Mouse (Mus musculus) midbrain, embryonic 12.5 days (tissue): ENCODE data around the gene Alx3. TPM values are rescaled to one million over a fixed set of nuclear protein-coding genes. Genes with fewer than 3 reads are reported as not detected.

Experiments used
- ATAC-seq: fragments of 200-750 bp; cut with Nextera tagmentation; 2 replicates; pipeline ENCODE4 v1.8.0; 2017; ENCODE audit warnings: low read depth, moderate TSS enrichment, moderate library complexity; ENCODE audit not compliant: low FRiP score
- H3K27ac ChIP-seq: fragments of 300-500 bp; sonication (generic); replicated peaks from 2 replicates; pipeline ENCODE4 v1.5.1; 2016; ENCODE audit warnings: mild to moderate bottlenecking
- H3K27me3 ChIP-seq: fragments of 300-500 bp; sonication (generic); 2 replicates; pipeline ENCODE4 v1.6.1; 2016; ENCODE audit warnings: mild to moderate bottlenecking
- H3K36me3 ChIP-seq: fragments of 300-500 bp; sonication (generic); 2 replicates; pipeline ENCODE4 v1.6.1; 2016
- H3K4me1 ChIP-seq: fragments of 300-500 bp; sonication (generic); 2 replicates; pipeline ENCODE4 v1.6.1; 2016
- H3K4me2 ChIP-seq: fragments of 300-500 bp; sonication (generic); replicated peaks from 2 replicates; pipeline ENCODE4 v1.6.1; 2016; ENCODE audit warnings: mild to moderate bottlenecking, moderate library complexity
- H3K4me3 ChIP-seq: fragments of 300-500 bp; sonication (generic); 2 replicates; pipeline ENCODE4 v1.5.1; 2016; ENCODE audit warnings: mild to moderate bottlenecking
- H3K9ac ChIP-seq: fragments of 300-500 bp; sonication (generic); replicated peaks from 2 replicates; pipeline ENCODE4 v1.6.1; 2016; ENCODE audit warnings: mild to moderate bottlenecking, moderate library complexity
- H3K9me3 ChIP-seq: fragments of 300-500 bp; sonication (generic); 2 replicates; pipeline ENCODE4 v1.6.1; 2016; ENCODE audit warnings: mild to moderate bottlenecking
- WGBS: fragments of 180-500 bp; shearing (Covaris S2); methylation state at CpG from one replicate; pipeline ENCODE4 v1.1.7; 2016; 5-methylcytosine and 5-hydroxymethylcytosine counted together
- polyA plus RNA-seq: library from polyadenylated mRNA; unstranded; fragments of >200 nt; fragmentation: Nextera tagmentation; extraction: Ambion mirVana; gene quantifications from 2 replicates; pipeline ENCODE4 v1.2.1, GENCODE M21; 2016

The Alx3 gene
- polyA plus RNA-seq, 1 experiment from 2014 or later: 4.5 TPM

DNA sequence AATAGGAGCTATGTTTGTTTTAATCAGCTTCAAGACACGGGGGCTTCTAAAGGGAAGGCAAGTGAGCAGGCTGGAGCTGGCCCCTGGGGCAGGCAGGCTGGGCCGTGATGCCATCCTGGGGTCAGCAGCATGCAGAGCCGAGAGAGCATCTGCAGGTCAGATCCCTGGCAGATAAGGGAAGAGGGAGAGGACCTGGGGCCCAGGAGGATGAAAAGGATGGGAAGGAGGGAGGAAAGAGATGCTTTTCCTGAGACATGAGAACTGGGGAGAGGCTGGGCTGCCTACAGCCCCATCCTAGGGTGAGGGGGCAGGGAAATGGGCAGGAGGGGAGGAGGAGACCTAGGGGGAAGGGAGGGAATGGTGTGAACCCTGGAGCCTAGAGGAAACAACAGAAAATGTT lies 29.5 kb upstream of the Alx3 start:
- H3K9ac ChIP-seq: no peak overlapping the region
- no peak overlapping the region for H3K4me3 ChIP-seq
- H3K4me1 ChIP-seq: peaks cover 2% of the 10 kb centered on the region; the same call in 1 of the 2 replicates
- ATAC-seq: no peak
- H3K4me2 ChIP-seq: no peak overlapping the region
- no peaks in the 10 kb centered on the region for H3K36me3 ChIP-seq
- 33% methylated on average over 3 of the region's 3 CpGs for WGBS
- H3K27me3 ChIP-seq: peaks cover 8% of the 10 kb centered on the region; the same call in 1 of the 2 replicates
- H3K9me3 ChIP-seq: no peaks in the 10 kb centered on the region
- no peak overlapping the region for H3K27ac ChIP-seq

DNA sequence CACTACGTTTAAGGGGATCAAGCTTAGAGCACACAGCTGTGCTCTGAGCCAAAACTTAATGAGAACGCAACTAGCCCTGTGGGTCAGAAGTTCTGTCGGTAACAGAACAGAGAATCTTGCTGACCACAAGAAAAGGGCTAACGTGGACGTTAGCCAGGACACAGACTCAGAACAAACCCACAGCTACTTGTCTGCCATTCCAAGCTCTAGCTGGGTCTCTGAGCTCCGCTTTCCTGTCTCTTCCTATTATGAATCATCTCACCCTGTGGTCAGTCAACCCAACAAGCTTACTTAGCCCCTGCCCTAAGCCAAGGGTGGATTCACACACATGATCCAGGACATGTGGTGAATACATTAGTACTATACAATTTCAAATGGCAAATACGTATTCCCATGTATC lies 27.1 kb upstream of the Alx3 start:
- Histone ChIP-seq H3K4me1 (peaks cover 2% of the 10 kb centered on the region; the same call in 1 of the 2 replicates), H3K36me3 (no peaks in the 10 kb centered on the region), H3K4me3 (no peak overlapping the region), H3K9me3 (no peaks in the 10 kb centered on the region), H3K4me2 (no peak overlapping the region), H3K27ac (no peak overlapping the region), H3K27me3 (peaks cover 11% of the 10 kb centered on the region), H3K9ac (no peak overlapping the region)
- no peak for ATAC-seq
- WGBS: 87% methylated on average over 7 of the region's 7 CpGs

DNA sequence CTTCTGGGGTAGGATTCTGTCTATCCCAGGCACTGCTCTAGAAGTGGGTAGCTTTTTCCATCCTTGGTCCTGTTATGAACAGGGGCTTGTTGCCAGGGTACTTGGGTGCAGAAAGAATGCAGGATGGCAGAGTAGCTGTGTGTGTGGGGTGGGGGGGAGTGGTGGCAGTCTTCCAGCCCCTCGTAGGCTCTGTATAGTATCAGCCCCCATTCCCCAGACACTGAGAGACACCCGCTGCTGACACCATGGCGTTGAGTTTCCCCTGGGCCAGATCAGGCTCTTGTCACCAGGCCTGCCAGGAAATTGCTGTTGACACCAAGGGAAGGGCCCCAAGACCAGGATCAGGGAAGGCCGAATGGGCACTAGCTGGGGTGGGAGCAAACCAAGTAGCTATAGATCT lies 26.1 kb upstream of the Alx3 start:
- WGBS: 77% methylated on average over 4 of the region's 4 CpGs

DNA sequence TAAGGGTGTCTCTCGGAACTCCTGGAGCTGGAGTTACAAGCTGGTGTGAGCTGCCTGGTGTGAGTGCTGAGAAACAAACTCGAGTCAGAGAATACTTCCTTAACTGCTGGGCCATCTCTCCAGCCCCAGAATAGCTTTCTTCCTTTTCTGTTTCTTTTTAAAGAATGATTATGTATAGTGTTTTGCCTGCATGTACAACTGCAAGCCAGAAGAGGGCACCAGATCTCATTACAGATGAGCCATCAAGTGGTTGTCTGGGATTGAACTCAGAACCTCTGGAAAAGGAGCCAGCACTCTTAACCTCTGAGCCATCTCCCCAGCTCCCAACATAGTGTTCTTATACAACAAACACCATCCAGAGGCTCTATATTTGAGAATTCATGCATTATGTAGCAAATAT lies 23.6 kb upstream of the Alx3 start:
- WGBS: 56% methylated on average over 2 of the region's 2 CpGs

More for the DNA sequence above, 26.1 kb upstream of the Alx3 start:
- Histone ChIP-seq H3K27ac (no peak overlapping the region), H3K4me3 (no peak overlapping the region), H3K4me2 (no peak overlapping the region), H3K27me3 (peaks cover 11% of the 10 kb centered on the region), H3K9ac (no peak overlapping the region), H3K4me1 (peaks cover 2% of the 10 kb centered on the region; the same call in 1 of the 2 replicates), H3K9me3 (no peaks in the 10 kb centered on the region), H3K36me3 (no peaks in the 10 kb centered on the region)
- no peak for ATAC-seq

DNA sequence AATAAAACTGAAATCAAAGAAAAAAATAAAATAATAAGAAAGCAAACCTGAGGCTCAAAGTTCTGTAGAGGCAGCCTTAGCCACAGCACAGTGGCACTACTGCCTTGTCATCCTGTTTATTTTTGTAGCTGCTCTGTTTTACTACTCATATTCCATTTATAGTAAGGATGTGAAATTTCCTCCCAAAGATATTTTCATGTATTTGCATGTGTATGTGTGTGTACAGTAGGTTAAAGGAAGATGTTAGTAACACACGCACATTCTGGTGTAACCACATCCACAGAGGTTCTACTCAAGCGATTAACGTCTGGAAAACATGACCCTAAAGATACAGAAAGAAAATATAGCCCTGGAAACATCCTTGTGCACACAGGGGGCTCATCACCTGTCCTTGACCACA lies 18.0 kb upstream of the Alx3 start:
- H3K36me3 ChIP-seq: no peaks in the 10 kb centered on the region
- H3K4me3 ChIP-seq: no peak overlapping the region
- peaks cover 47% of the 10 kb centered on the region for H3K27me3 ChIP-seq
- no peak overlapping the region for H3K9ac ChIP-seq
- H3K4me2 ChIP-seq: no peak overlapping the region
- no peaks in the 10 kb centered on the region for H3K9me3 ChIP-seq
- H3K27ac ChIP-seq: no peak overlapping the region
- 84% methylated on average over 3 of the region's 3 CpGs for WGBS
- H3K4me1 ChIP-seq: no peaks in the 10 kb centered on the region; the same call in 1 of the 2 replicates
- ATAC-seq: no peak

More for the DNA sequence above, 23.6 kb upstream of the Alx3 start:
- Histone ChIP-seq H3K4me3 (no peak overlapping the region), H3K9me3 (no peaks in the 10 kb centered on the region), H3K4me1 (no peaks in the 10 kb centered on the region), H3K27me3 (peaks cover 8% of the 10 kb centered on the region), H3K9ac (no peak overlapping the region), H3K27ac (no peak overlapping the region), H3K36me3 (no peaks in the 10 kb centered on the region), H3K4me2 (no peak overlapping the region)
- ATAC-seq: no peak

DNA sequence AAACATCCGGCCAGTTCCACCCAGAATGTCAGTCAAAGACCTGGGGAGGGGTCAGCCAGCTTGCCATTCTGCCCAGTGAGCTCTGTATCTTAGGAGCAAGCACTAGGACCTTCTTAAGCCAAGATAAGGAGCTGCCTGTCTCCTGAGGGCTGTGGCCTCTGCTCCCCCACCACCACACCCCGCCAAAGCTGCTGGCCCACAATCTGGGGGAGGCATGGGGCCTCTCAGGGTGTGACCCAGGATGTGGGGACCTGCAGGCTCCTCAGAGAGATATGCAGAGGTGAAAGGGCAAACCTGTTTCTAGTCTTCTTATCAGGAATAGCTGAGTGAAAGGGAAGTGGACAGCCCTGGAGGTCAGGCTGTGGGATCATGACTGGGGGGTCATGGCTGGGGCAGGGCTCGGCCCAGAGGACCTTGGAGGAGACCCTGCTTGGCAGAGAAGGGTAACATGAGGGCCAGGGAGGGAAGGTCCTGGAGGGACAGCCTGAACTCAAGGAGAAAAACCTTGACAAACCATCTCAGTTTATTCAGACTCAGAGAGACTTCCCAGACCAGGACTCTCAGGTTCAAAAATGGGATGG lies 16.9 kb upstream of the Alx3 start:
- Histone ChIP-seq H3K9me3 (no peaks in the 10 kb centered on the region), H3K9ac (no peak overlapping the region), H3K4me3 (no peak overlapping the region), H3K27me3 (peaks cover 55% of the 10 kb centered on the region), H3K4me1 (peaks cover 4% of the 10 kb centered on the region), H3K27ac (no peak overlapping the region), H3K36me3 (no peaks in the 10 kb centered on the region), H3K4me2 (no peak overlapping the region)
- ATAC-seq: no peak
- WGBS: 50% methylated on average over 3 of the region's 3 CpGs

DNA sequence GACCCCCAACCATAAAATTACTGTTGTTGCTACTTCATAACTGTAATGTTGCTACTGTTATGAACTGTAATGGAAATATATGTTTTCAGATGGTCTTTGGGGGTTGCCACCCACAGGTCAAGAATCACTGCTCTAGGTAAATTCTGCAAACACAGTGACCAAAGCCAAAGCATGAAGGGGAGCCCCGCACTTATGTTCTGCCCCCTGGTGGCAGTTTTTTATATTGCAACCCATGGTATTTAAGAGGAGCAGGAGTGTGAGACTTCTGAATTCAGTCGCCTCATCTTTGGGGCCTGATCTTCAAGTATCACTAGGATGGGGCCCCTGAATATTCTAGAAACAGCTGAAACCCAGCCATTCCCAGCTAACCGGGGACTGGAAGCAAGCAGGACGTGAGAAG lies 15.4 kb upstream of the Alx3 start:
- no peaks in the 10 kb centered on the region for H3K9me3 ChIP-seq
- no peak overlapping the region for H3K4me3 ChIP-seq
- no peak overlapping the region for H3K4me2 ChIP-seq
- H3K4me1 ChIP-seq: peaks cover 10% of the 10 kb centered on the region
- no peaks in the 10 kb centered on the region for H3K36me3 ChIP-seq
- ATAC-seq: no peak
- 2% methylated on average over 4 of the region's 4 CpGs for WGBS
- peaks cover 70% of the 10 kb centered on the region for H3K27me3 ChIP-seq
- no peak overlapping the region for H3K9ac ChIP-seq
- no peak overlapping the region for H3K27ac ChIP-seq

DNA sequence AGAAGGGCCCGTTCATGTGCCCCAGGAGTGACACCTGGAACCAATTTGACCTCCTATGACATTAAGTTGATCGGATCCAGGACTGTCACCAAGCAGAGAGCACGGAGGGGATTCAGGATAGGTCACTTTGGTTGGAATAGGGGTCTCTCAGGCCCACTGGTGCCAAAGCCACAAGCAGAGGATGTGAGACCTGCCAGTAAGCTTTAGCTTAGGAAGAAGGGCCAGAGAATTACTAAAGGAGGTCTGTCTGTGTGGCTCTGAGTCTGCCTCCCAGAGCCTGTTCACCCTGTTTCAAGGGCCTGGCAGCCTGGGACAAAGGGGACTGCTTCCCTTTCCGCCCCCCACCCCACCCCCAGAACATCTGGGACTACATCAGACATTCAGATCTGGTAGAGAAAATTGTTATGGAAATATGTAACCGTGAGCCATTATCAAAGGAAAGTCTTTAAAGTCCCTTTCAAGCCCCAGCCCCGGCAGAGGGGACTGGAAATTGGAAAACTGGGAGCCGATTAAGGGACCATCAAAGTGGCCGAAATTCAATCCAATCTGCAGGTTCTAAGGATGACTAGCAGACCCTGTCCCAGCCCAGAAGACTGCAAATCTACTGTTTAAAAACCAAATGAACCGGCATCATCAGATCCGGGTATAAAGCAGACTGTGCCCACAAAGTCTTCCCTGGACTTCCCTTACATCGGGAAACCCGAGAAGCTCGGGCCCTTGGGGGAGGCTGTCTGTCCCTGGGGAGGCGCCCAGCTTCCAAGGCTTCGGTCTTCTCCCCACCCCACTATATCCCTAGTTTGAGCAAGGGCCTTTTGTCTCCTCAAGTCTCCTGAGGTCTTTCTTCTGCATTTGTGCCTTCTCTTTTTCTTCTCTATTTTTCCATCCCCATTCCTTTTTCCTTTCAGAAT lies 13.5 kb upstream of the Alx3 start:
- H3K4me3 ChIP-seq: no peak overlapping the region
- H3K27ac ChIP-seq: no peak overlapping the region
- H3K9me3 ChIP-seq: no peaks in the 10 kb centered on the region
- H3K4me2 ChIP-seq: no peak overlapping the region
- H3K27me3 ChIP-seq: peaks cover 89% of the 10 kb centered on the region
- no peaks in the 10 kb centered on the region for H3K36me3 ChIP-seq
- WGBS: 2% methylated on average over 15 of the region's 15 CpGs
- ATAC-seq: no peak
- H3K9ac ChIP-seq: no peak overlapping the region
- H3K4me1 ChIP-seq: peaks cover 10% of the 10 kb centered on the region

DNA sequence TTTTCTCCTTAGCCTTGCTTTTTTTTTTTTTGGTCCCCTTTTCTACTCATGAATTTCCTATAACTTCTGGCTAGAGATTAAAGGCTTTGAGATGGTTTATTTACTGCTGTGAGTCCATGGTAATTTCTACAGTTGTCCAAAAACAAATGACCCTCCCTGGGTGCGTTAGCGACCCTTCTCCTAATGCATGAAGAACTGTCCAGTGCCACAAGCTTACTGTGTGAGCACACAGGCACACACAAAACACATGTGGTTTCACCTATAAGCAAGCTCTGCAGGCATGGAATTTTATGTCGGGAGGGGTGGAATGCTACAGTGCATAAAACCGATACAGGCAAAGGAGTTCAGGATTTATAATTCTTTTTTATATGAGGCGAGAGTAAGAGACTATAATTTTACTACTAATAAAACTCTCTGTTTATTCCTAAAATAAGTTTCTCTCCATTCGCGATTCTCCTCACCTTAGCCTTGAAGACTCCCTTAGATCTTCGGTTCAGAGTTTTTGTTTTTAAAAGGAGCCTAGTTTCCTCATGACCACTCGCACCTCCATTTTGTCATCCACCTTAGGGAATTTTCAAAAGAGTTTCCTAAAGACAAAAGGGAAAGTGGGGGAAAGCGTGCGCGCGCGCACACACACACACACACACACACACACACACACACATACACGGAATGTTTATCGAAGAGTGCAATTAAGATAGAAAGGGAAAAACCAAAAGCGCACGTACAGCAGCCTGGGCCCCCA lies 12.5 kb upstream of the Alx3 start:
- peaks cover 97% of the 10 kb centered on the region for H3K27me3 ChIP-seq
- H3K9ac ChIP-seq: 0 out of 2 replicates have a peak overlapping the region, but pooled peaks have one; percentile 24
- no peak overlapping the region for H3K27ac ChIP-seq
- no peaks in the 10 kb centered on the region for H3K36me3 ChIP-seq
- WGBS: 2% methylated on average over 18 of the region's 18 CpGs
- H3K4me1 ChIP-seq: peaks cover 10% of the 10 kb centered on the region
- H3K4me2 ChIP-seq: peak overlapping the region; percentile 53
- H3K4me3 ChIP-seq: peak overlapping the region; percentile 34
- no peaks in the 10 kb centered on the region for H3K9me3 ChIP-seq
- no peak for ATAC-seq

DNA sequence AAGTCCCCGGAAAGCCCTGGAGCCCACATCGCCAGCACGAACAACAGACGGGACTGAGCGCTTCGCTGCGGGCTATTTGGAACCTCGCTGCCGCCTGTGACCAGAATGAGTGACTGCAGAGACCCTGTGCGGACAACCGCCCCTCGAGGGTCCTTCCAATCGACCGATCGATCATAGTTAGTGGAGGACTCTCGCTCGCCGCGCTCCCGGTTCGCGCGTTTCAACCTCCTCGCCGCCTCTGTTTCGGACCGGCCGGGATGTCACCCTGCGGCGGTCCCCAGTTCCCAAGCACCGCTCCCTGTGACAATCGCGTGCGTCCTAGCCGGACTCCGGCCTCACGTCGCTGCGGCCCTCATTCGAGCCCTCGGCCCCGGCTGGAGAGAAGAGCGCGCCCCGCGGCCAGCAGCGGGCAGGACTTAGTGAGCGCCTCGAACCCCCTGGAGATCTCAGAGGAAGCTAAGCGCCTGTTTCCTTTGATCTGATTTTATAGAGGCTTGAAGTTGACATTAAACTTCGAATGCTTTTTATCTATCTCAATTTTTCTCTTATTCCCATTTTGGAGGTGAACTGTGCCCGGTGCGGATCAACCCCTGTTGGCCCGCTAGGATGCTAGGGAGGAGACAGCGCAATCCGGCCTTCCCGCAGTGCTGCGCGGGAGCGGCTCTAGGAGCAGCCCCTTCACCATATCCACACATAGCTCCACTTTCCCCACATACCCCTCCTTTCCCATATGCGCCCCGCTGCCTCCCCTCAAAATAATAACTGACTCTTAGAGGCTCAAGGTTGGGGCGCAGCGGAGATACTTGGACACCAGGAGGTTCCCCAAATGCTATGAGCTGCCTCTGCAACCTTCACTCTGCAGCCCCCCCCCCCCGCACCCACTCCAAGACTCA lies 11.7 kb upstream of the Alx3 start:
- WGBS: under 1% methylated on average over 65 of the region's 65 CpGs
- no peak overlapping the region for H3K27ac ChIP-seq
- ATAC-seq: no peak
- H3K27me3 ChIP-seq: peaks cover 97% of the 10 kb centered on the region
- peak overlapping the region; percentile 24; the same call in 1 of the 2 replicates for H3K9ac ChIP-seq
- no peaks in the 10 kb centered on the region for H3K36me3 ChIP-seq
- H3K9me3 ChIP-seq: no peaks in the 10 kb centered on the region
- H3K4me1 ChIP-seq: peaks cover 10% of the 10 kb centered on the region
- peak overlapping the region; percentile 53 for H3K4me2 ChIP-seq
- H3K4me3 ChIP-seq: peak overlapping the region; percentile 34

DNA sequence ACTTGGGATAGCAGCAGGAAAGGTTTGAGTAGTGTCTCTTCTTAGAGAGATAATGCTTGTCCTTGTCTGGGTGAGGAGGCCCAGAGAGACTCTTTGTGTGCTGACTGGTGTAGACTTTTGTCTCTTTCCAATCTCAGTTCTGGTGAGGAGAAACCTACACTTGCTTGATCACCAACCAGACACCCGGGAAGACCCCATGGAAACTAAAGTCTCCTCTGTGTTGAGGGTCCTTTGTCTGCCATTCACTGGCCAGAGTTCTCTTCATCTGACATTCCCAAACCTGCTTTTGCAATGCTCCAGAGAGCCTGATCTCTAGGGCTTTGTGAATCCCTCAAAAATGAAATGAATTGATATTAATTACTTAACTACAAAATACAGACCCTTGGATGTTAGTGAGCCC lies 10.9 kb upstream of the Alx3 start:
- Histone ChIP-seq H3K36me3 (no peaks in the 10 kb centered on the region), H3K4me3 (no peak overlapping the region)
- 11% methylated on average over 1 of the region's 1 CpGs for WGBS

More for the DNA sequence above, 10.9 kb upstream of the Alx3 start:
- peaks cover 10% of the 10 kb centered on the region for H3K4me1 ChIP-seq
- H3K27me3 ChIP-seq: peaks cover 99% of the 10 kb centered on the region
- no peak overlapping the region for H3K4me2 ChIP-seq
- H3K9ac ChIP-seq: no peak overlapping the region
- no peak for ATAC-seq
- H3K27ac ChIP-seq: no peak overlapping the region
- no peaks in the 10 kb centered on the region for H3K9me3 ChIP-seq
